Mouse (Mus musculus) CD4-positive, CD25-positive, alpha-beta regulatory T cell (primary cell): Measurements from ENCODE around the gene Slitrk3. TPM values are rescaled to one million over a fixed set of nuclear protein-coding genes. Genes with fewer than 3 reads are reported as not detected.

Source experiments
- polyA plus RNA-seq: library from polyadenylated mRNA; unstranded; fragments of 100-300 nt; shearing (Covaris generic); gene quantifications from one replicate; pipeline ENCODE4 v1.2.1, GENCODE M21; 2017

The Slitrk3 gene
- not detected for polyA plus RNA-seq

GRCm38 (mm10) chr3:73057197-73057811, at the start of gene Slitrk3:
Slitrk3 (minus strand) TSS chr3:73057803.

Other genes starting within 250 kb of the Slitrk3 start
- gene Sis, start 89.9 kb downstream of the Slitrk3 start, polyA plus RNA-seq, result 0.12 TPM